Mouse (Mus musculus): Measurements from ENCODE around the gene Zyg11b. TPM values are rescaled to one million over a fixed set of nuclear protein-coding genes. Genes with fewer than 3 reads are reported as not detected.

Gene Zyg11b
- total and polyA plus RNA-seq, 3 experiments = 1.9 to 20.6 (median 20.5) TPM

DNA sequence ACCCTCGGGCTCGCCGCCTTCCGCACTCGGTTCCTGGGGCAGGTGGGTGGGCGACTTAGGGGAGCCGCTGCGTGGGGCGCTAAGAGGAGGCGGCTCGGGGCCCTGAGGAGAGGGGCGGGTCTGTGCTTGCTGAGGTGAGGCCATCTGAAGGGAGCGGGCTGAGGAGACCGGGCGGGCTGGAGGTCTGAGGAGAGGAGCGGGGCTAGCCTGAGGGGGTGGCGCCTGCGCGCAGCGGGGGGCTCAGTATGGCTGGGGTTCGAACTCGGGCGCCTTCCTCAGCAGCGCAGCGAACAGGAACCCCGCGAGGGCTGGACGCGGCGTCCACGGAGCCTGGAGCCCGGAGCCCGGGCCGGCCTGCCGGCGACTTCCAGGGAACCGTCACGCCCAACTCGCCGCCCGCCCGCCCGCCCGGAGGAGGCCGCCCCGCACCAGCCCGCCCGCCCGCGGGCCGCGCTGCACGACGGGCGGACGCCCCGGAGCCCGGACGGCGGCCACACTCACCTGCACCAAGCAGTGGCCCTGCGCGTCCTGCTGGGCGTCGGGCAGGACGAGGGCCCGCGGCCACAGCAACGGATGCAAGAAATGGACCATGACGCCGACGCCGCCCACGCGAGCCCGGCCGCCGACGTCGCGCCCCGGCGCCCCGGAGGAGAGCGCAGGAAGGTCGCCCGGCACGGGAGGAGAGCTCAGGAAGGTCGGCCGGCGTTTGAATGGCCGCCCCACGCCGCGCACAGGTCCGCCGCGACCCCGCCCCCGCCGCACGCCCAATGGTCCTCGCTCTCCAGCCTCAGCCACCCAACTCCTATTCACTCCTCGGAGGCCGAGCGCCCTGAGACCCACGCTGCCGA lies 83.3 kb downstream of the Zyg11b start, which contains the start of gene Zyg11a:
Zyg11a (minus strand) TSS at position 717 of the 848 bp plus-strand sequence.
- DNase-seq (ENCODE audit: low spot score) = no peak
- H3K4me3 ChIP-seq (ENCODE audit: low read depth, low read length) = no peak within 1 kb of the TSS
- TF ChIP-seq GATA1 (IDR thresholded peaks at IDR 0.05; ENCODE audit: borderline replicate concordance, low read length) (no peak), CTCF (IDR thresholded peaks at IDR 0.05; ENCODE audit: low read depth, low read length) (no peak)
- 0 out of 2 replicates have a peak, but pooled peaks cover 3% of the 10 kb centered on the region for H3K27me3 ChIP-seq (ENCODE audit: insufficient read depth, low read length)
- no peaks in the 10 kb centered on the region; the same call in 1 of the 2 replicates for H3K4me1 ChIP-seq (ENCODE audit: insufficient read depth, low read depth, low read length)
- peaks cover 4% of the 10 kb centered on the region; the same call in 1 of the 2 replicates for H3K9me3 ChIP-seq (replicated peaks)
- ATAC-seq (ENCODE audit: extremely low read depth, insufficient number of reproducible peaks, low FRiP score, poor library complexity, severe bottlenecking) = no peak
- H3K36me3 ChIP-seq (replicated peaks) = no peaks in the 10 kb centered on the region

- H3K36me3 ChIP-seq (replicated peaks) = no peaks in the 10 kb centered on the region
- TF ChIP-seq POLR2AphosphoS5 (IDR thresholded peaks at IDR 0.05; ENCODE audit: insufficient replicate concordance, low read depth, low read length) (no peak), GATA1 (IDR thresholded peaks at IDR 0.05; ENCODE audit: borderline replicate concordance, low read length) (no peak), GATA2 (IDR thresholded peaks at IDR 0.05; ENCODE audit: borderline replicate concordance, low read depth, low read length) (no peak), CTCF (IDR thresholded peaks at IDR 0.05; ENCODE audit: low read depth, low read length) (no peak), TAL1 (conservative IDR thresholded peaks at IDR 0.05; ENCODE audit: low read depth, low read length) (no peak)
- peaks cover 4% of the 10 kb centered on the region; the same call in 1 of the 2 replicates for H3K27me3 ChIP-seq (ENCODE audit: insufficient read depth, low read length)
- no peaks in the 10 kb centered on the region for H3K4me1 ChIP-seq (ENCODE audit: insufficient read depth, low read depth, low read length)
- H3K9me3 ChIP-seq (replicated peaks) = peaks cover 4% of the 10 kb centered on the region; the same call in 1 of the 2 replicates
- no peak overlapping the region for H3K4me3 ChIP-seq (ENCODE audit: low read depth, low read length)
- ATAC-seq (ENCODE audit: extremely low read depth, insufficient number of reproducible peaks, low FRiP score, poor library complexity, severe bottlenecking) (no peak), DNase-seq (ENCODE audit: low spot score) (no peak)
These were observed 87.9 kb downstream of the Zyg11b start for GRCm38 (mm10) chr4:108213023-108213422.

DNA sequence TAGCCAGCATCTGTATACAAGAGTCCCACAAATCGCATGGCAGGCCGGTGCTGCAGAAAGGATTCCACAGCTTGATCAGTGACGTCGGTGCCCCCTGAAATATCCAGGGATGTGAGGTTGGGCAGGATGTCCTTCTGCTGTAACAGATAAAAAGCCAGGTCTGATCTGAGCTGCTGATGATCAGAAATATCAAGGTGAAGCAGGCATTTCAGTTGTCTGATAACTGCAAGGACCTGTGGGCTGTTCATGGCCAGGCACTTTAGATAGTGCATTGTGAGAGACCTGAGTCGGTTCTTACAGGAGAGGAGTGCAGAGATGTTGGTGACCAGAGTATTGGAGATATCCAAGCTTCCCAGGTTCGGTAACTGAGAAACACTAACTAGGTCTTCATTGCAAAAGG lies 96.3 kb downstream of the Zyg11b start:
- Histone ChIP-seq H3K27me3 (ENCODE audit: insufficient read depth, low read length) (peaks cover 11% of the 10 kb centered on the region), H3K9me3 (replicated peaks) (no peaks in the 10 kb centered on the region), H3K4me3 (ENCODE audit: low read depth, low read length) (no peak overlapping the region), H3K4me1 (ENCODE audit: insufficient read depth, low read depth, low read length) (no peaks in the 10 kb centered on the region), H3K36me3 (replicated peaks) (no peaks in the 10 kb centered on the region)
- DNase-seq (ENCODE audit: low spot score) (no peak), ATAC-seq (ENCODE audit: extremely low read depth, insufficient number of reproducible peaks, low FRiP score, poor library complexity, severe bottlenecking) (no peak)
- TF ChIP-seq CTCF (IDR thresholded peaks at IDR 0.05; ENCODE audit: low read depth, low read length) = no peak
- no peak for TF ChIP-seq GATA1 (IDR thresholded peaks at IDR 0.05; ENCODE audit: borderline replicate concordance, low read length)
- no peak for TF ChIP-seq TAL1 (conservative IDR thresholded peaks at IDR 0.05; ENCODE audit: low read depth, low read length)
- TF ChIP-seq POLR2AphosphoS5 (IDR thresholded peaks at IDR 0.05; ENCODE audit: insufficient replicate concordance, low read depth, low read length) = no peak
- TF ChIP-seq GATA2 (IDR thresholded peaks at IDR 0.05; ENCODE audit: borderline replicate concordance, low read depth, low read length) = no peak

- ATAC-seq (ENCODE audit: extremely low read depth, insufficient number of reproducible peaks, low FRiP score, poor library complexity, severe bottlenecking) (no peak), DNase-seq (ENCODE audit: low spot score) (no peak)
- Histone ChIP-seq H3K36me3 (replicated peaks) (no peaks in the 10 kb centered on the region), H3K4me3 (ENCODE audit: low read depth, low read length) (no peak overlapping the region), H3K27me3 (ENCODE audit: insufficient read depth, low read length) (peaks cover 7% of the 10 kb centered on the region), H3K9me3 (replicated peaks) (no peaks in the 10 kb centered on the region), H3K4me1 (ENCODE audit: insufficient read depth, low read depth, low read length) (no peaks in the 10 kb centered on the region)
- TF ChIP-seq POLR2AphosphoS5 (IDR thresholded peaks at IDR 0.05; ENCODE audit: insufficient replicate concordance, low read depth, low read length) (no peak), GATA2 (IDR thresholded peaks at IDR 0.05; ENCODE audit: borderline replicate concordance, low read depth, low read length) (no peak)
These were observed 101.7 kb downstream of the Zyg11b start for GRCm38 (mm10) chr4:108199236-108199635.

- TF ChIP-seq CTCF (IDR thresholded peaks at IDR 0.05; ENCODE audit: low read depth, low read length) (no peak), GATA2 (IDR thresholded peaks at IDR 0.05; ENCODE audit: borderline replicate concordance, low read depth, low read length) (no peak), GATA1 (IDR thresholded peaks at IDR 0.05; ENCODE audit: borderline replicate concordance, low read length) (no peak)
- DNase-seq (ENCODE audit: low spot score) (no peak), ATAC-seq (ENCODE audit: extremely low read depth, insufficient number of reproducible peaks, low FRiP score, poor library complexity, severe bottlenecking) (no peak)
- Histone ChIP-seq H3K36me3 (replicated peaks) (no peaks in the 10 kb centered on the region), H3K4me1 (ENCODE audit: insufficient read depth, low read depth, low read length) (no peaks in the 10 kb centered on the region), H3K4me3 (ENCODE audit: low read depth, low read length) (no peak overlapping the region), H3K27me3 (ENCODE audit: insufficient read depth, low read length) (peaks cover 17% of the 10 kb centered on the region), H3K9me3 (replicated peaks) (no peaks in the 10 kb centered on the region)
These were observed 104.5 kb downstream of the Zyg11b start for GRCm38 (mm10) chr4:108196277-108196855.

- TF ChIP-seq POLR2AphosphoS5 (IDR thresholded peaks at IDR 0.05; ENCODE audit: insufficient replicate concordance, low read depth, low read length) (no peak), GATA1 (IDR thresholded peaks at IDR 0.05; ENCODE audit: borderline replicate concordance, low read length) (no peak), GATA2 (IDR thresholded peaks at IDR 0.05; ENCODE audit: borderline replicate concordance, low read depth, low read length) (no peak), CTCF (IDR thresholded peaks at IDR 0.05; ENCODE audit: low read depth, low read length) (no peak), TAL1 (conservative IDR thresholded peaks at IDR 0.05; ENCODE audit: low read depth, low read length) (no peak)
- DNase-seq (ENCODE audit: low spot score) (no peak), ATAC-seq (ENCODE audit: extremely low read depth, insufficient number of reproducible peaks, low FRiP score, poor library complexity, severe bottlenecking) (no peak)
- no peaks in the 10 kb centered on the region for H3K36me3 ChIP-seq (replicated peaks)
- no peak overlapping the region for H3K4me3 ChIP-seq (ENCODE audit: low read depth, low read length)
- H3K9me3 ChIP-seq (replicated peaks) = no peaks in the 10 kb centered on the region
- no peaks in the 10 kb centered on the region for H3K4me1 ChIP-seq (ENCODE audit: insufficient read depth, low read depth, low read length)
- H3K27me3 ChIP-seq (ENCODE audit: insufficient read depth, low read length) = peaks cover 19% of the 10 kb centered on the region
These were observed 108.0 kb downstream of the Zyg11b start for GRCm38 (mm10) chr4:108192821-108193323.

All from G1E (cell line).